Mouse (Mus musculus) right cerebral cortex, postnatal 36 days (tissue): ENCODE data around the gene Ostf1.

Source experiments
- DNase-seq, 2 experiments: peaks; one replicate each; pipeline ENCODE4 v3.0.0; 2022; ENCODE audit warnings: low spot score in 2 of 2, mixed read lengths in 1 of 2

Ostf1 gene

DNA sequence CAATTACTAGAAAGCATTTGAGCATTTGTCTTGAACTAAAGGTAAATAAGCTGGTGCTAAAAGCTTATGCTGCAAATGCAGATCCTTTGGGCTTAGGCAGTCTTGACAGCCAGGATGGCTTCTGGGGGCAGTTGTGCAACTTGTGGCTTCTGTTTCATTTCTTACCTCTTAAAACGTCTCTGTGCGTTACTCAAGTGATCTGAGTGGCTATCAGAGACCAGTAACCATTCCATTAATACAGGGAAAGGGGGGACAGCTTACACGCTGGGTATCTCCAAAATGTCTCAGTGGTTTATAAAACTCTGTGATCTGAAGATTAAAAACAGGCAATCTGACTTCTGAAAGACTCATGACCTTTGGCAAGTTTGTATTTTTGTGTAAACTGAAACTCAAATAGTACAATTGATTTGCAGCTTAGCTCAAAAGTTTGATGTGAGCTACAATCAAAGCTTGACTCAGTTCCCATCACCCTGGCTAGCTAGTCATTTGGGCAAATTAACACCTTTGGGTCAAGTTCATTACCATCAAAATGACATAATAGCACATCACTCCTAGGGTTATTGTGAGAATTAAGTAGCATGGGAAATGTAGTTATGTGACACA lies 62.7 kb downstream of the Ostf1 start:
- no peak for DNase-seq

DNA sequence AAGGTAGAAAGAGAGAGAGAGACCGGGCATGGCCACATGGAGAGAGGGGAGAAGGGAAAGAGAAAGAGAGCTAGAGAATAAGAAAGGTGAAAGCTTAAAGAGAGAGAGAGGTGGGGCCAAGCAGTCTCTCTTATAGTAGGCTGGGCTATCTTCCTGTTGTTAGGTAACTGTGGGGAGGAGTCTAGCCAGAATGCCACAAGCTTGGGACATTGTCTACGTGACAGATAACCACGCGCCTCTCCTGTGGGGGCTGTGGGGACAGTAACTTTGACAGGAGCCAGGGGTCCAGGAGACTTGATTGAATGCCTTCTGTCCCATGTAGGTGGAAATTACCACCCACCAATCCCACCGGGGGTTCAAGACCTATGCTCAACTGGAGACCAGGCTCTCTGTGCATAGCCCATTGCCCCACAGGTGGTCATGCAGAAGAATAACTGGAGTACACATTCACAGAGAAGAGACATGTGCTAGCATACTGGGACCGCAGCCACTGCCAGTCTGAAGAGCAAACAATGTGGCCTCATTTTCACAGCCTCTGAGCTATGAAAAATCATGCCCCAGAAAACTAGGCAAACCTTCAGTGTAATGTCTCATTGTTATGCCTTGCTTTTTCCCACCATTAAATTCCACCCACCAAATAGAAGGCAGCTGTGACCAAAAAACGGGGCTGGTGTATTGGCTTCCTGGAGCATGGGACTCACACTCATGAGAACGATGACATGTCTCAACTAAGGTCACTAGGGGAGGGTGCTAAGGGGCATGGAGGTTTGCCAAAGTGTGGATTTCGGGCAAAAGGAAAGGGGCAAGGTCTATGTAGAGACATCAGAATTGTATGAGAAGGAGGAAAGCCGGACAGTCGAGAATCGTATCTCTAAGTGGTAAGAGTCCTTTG lies 63.4 kb downstream of the Ostf1 start:
- DNase-seq, result no peak

DNA sequence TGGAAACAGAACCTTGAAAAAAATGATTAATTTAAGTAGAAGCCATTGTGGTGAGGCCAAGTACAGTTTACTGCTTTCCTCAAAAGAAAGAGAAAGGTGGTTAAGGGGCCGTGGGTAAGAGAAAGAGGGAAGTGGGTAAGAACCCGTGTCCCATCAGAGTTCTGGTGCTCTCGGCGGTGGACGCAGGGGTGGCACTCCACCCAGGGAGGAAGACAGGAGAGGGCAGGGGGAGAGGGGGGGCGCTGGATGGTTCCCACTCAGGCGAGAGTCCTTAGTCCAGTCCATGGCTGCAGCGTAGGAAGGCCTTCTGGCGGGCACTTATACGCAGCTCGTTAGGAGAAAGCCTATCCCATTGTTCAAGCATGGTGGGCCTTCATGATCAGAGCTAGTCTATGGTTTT lies 64.1 kb downstream of the Ostf1 start:
- DNase-seq, result no peak

GRCm38 (mm10) chr19:18557708-18558107 lies 73.9 kb downstream of the Ostf1 start:
- DNase-seq, result no peak

- no peak for DNase-seq
Measured at GRCm38 (mm10) chr19:18555645-18556044, 76.0 kb downstream of the Ostf1 start.

DNA sequence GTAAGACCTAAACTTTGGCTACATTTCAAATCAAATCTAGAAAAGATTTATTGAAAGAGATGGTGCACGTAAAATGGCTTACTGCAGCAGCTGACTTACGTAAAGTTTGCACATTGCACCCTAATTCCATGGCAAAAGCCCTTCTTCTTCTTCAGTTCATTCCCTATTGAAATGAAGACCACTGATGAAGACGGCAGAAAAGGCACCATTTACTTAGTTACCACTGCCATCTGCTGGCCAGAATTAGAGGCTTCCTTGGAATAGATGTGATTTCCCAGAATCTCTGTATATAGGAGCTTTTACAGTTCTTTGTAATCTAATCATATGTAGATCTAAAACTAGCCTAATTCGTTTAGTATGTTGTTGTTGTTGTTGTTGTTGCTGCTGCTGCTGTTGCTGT lies 83.0 kb downstream of the Ostf1 start:
- peak; percentile 26 to 53 for DNase-seq
